Mouse (Mus musculus) large intestine, adult 2 months (tissue): Measurements from ENCODE around the gene Ptprcap. TPM values are rescaled to one million over a fixed set of nuclear protein-coding genes. Genes with fewer than 3 reads are reported as not detected.

Experiments
- DNase-seq: peaks from one replicate; pipeline ENCODE4 v3.0.0-alpha.2; 2012; ENCODE audit warnings: low read depth, low spot score
- WGBS: fragments of 180-500 bp; shearing (Covaris S2); methylation state at CpG from one replicate; pipeline ENCODE4 v1.1.7; 2018; 5-methylcytosine and 5-hydroxymethylcytosine counted together
- polyA plus RNA-seq: library from polyadenylated mRNA; depleted of rRNA; stranded (reverse); fragments of >200 nt; gene quantifications from 2 replicates; pipeline ENCODE4 v1.2.3, GENCODE M21; 2012

The Ptprcap gene
- polyA plus RNA-seq, 1 experiment: 56.3 TPM

- DNase-seq: no peak
- WGBS: 94% methylated on average over 5 of the region's 5 CpGs
Observed at GRCm38 (mm10) chr19:4145936-4146335, 7.5 kb upstream of the Ptprcap start.

DNA sequence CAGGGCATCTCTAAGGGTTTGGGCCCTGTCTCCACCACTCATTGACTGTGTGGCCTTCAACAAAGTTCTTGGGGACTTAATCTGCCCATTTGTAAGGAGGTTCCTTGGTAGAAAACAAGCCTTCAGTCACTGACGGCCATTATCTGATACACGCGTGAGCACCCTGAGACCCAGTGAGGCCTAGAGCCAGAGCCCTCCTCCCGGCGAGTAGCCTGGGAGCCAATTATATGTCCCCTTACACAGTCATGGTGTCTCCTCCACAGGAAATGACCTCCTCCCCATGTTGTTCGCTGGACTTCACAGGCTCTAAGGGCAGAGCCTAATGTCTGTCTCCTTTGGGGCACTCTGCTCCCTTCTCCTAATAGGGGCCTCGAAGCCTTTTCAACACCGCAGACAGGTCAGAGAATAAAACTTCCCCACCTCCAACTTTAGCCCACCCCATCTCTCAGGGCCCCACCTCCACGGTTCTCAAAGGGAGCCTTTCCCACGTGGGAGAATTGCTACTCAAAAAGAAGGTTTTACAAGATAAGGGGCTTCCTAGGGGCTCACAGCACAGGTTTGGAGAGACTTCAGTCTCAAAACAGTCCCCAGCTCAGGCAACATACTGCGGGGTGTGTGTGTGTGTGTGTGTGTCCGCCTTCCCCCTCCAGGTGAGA, 6.9 kb upstream of the Ptprcap start:
- 81% methylated on average over 12 of the region's 12 CpGs for WGBS
- no peak for DNase-seq

GRCm38 (mm10) chr19:4147022-4147405, 6.4 kb upstream of the Ptprcap start:
- 71% methylated on average over 3 of the region's 3 CpGs for WGBS
- no peak for DNase-seq

- 44% methylated on average over 9 of the region's 9 CpGs for WGBS
- DNase-seq: no peak
Observed at GRCm38 (mm10) chr19:4147782-4148490, 5.5 kb upstream of the Ptprcap start.

GRCm38 (mm10) chr19:4148491-4148806, 5.0 kb upstream of the Ptprcap start, which contains the start of gene Coro1b:
Gene Coro1b, plus strand, starts transcription at chr19:4148619.
- under 1% methylated on average over 33 of the region's 33 CpGs for WGBS
- peak; percentile 72 for DNase-seq

GRCm38 (mm10) chr19:4148819-4149218, 4.6 kb upstream of the Ptprcap start:
- 0% methylated on average over 8 of the region's 8 CpGs for WGBS
- no peak for DNase-seq

- WGBS: 36% methylated on average over 11 of the region's 11 CpGs
- no peak for DNase-seq
Observed at GRCm38 (mm10) chr19:4149283-4149682, 4.1 kb upstream of the Ptprcap start.

GRCm38 (mm10) chr19:4149764-4150461, 3.5 kb upstream of the Ptprcap start:
- WGBS: 85% methylated on average over 17 of the region's 17 CpGs
- no peak for DNase-seq

DNA sequence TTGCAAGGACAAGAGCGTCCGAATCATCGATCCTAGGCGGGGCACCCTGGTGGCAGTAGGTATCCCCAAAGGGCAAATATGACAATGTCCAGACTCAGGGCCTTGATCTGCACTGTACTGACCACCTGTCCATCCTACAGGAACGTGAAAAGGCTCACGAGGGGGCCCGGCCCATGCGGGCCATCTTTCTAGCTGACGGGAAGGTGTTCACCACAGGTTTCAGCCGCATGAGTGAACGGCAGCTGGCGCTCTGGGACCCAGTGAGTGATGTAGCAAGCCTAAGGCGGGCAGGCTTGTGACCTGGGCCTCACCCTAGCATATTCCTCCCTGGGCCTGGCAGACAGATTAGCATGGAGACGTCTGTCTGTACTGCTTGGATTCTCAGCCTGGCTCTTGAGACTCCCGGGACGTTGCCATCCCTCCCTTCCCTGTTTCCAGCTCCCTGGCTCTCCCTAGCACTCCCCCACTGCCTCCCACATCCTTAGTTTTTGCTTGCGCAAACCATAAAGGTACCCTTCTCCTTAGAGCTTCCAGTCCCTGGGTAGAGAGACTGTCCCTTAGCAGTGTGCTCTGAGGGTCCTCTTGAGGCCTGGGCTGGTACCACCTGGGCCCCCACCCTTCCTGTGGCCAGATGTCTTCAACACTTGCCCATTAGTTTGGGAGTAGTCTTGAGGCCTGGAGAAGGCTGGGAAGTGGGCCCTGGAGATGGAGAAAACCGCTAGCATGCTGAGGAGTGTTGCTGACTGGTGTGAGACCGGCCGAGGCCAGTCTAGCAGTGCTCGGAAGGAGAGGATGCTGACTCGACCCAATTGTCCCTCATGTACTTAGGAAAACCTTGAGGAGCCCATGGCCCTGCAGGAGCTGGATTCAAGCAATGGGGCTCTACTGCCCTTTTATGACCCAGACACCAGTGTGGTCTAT, 2.6 kb upstream of the Ptprcap start:
- no peak for DNase-seq
- WGBS: 88% methylated on average over 22 of the region's 22 CpGs

GRCm38 (mm10) chr19:4151488-4151860, 1.9 kb upstream of the Ptprcap start:
- DNase-seq: no peak
- WGBS: 72% methylated on average over 5 of the region's 5 CpGs

DNA sequence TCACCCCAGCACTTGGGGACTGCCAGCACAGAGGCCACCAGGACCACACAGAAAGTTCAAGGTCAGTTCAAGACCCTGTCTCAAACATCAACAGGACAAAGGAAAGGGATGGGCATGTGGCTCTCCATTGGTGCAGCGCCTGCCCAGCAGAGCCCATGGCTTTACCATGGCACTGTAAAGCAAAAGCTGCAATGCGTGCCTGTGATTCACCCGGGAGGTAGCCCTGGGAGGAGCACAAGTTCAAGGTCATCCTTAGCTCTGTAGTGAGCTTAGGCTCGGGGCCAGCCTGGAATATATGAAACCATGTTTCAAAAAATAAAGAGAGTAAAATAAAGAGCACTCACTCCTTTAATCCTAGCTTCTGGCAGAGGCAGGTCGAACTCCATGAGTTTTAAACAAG, 1.5 kb upstream of the Ptprcap start:
- 79% methylated on average over 5 of the region's 5 CpGs for whole genome bisulfite sequencing
- no peak for DNase-seq

DNA sequence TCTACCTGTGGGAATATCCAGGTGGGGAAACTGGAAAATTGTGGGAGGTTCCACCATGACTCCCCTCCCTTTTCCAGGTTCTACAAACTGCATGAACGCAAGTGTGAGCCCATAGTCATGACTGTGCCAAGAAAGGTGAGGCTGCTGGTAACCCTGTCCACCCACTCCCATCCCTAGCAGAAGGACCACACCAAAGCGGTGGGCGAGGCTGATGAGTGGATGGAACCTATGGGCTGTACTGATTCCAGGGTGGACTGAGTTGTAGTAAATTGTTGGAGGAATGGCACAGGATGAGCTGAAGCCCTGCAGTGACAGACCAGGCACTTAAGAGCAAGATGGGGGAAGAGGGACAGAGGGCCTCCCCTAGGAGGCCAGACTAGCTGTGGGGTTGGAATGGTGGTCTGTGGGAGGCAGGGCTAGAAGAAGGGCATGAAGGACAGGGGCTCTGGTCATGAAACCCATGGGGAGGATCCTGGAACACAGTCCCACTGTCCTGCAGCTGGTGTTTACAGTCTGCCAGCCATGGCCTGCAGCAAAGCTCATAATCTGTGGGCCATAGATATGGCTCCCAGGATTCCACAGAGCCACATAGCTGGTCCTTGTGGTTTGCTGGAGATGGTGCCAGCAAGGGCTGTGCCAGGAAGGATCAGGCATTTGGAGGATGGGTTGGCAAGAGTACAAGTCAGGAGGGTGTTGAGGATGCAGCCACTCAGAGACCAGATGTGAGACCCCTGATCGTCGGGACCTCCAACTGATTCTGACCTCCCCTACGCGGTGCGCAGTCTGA, 766 bp upstream of the Ptprcap start:
- no peak for DNase-seq
- 90% methylated on average over 8 of the region's 8 CpGs for WGBS

DNA sequence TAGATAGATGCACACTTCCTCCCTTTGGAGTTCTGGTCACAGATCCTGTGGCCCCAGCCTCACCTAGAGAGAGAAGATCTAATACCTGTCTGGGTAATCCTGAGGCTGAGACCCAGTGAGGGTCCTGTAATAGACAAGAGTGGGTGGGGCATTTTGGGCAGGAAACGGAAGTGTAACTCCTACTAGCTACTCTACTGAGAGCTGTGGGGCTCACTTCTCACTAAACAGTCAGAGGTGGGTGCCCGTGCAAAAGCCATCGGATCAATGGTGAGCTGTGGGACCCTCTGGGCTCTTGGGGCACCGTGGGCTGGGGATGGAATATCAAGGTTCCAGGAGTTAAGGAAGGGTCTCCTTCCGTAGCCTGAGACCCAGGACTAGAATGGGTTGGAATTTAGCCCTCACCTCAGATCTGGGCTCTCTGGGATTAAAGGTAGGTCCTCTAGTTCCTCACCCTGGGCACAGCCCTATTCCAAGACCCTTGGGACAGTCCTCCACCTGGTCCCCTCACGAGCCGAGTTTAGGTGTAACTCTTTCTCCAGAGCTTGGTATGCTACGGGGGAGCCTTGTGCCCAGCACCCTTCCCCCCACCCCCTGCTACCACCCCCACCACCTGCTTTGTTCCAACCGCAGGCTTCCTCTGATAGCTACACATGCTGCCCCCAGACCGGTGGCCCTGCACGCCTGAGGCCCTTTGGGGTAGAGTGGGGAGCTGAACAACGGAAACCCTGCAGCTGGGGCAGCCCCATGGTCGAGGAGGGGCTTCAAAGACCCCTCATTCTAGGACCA, 1.2 kb downstream of the Ptprcap start:
- DNase-seq: no peak
- 72% methylated on average over 13 of the region's 13 CpGs for WGBS

DNA sequence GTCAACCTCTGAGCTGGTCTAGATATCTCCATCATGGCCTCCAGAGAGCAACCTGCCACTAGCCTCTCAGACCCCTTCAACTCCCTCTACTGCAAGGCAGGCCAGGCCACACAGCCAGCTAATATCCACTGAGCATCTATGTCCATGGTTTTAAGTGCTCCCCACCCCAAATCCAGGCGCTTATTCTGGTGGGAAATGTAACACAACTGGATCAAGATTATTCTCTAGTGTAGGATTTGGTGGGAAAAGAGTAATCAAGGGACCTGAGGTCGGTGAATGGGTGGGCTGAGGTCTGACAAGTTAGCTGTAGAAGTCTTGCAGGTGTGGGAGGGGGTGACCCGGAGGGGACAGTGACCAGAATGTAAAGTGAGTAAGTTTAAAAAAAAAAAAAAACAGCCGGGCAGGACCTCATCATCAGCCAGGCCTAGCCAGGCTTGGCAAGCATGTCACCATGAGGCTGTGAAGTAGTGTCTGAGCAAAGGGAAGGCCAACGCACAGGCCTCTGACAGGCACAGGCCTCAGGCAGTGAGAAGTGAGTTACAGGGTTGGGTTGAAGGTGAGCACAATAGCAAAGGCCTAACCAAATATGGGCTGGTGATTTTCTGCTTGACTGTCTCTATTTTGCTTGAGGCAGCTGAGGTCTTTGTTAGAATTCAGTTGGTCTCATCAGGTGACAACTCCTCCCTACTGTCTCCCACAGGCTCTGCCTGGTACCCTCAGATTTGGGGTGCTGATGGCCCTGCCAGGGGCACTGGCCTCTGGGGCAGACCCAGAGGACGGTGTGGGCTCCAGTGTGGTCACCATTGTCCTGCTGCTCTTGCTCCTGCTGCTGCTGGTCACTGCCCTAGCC, 2.0 kb downstream of the Ptprcap start:
- DNase-seq: no peak

GRCm38 (mm10) chr19:4156073-4156579, 2.7 kb downstream of the Ptprcap start:
- 75% methylated on average over 20 of the region's 20 CpGs for WGBS
- DNase-seq: no peak

More for the DNA sequence above, 2.0 kb downstream of the Ptprcap start:
- 73% methylated on average over 6 of the region's 6 CpGs for WGBS

DNA sequence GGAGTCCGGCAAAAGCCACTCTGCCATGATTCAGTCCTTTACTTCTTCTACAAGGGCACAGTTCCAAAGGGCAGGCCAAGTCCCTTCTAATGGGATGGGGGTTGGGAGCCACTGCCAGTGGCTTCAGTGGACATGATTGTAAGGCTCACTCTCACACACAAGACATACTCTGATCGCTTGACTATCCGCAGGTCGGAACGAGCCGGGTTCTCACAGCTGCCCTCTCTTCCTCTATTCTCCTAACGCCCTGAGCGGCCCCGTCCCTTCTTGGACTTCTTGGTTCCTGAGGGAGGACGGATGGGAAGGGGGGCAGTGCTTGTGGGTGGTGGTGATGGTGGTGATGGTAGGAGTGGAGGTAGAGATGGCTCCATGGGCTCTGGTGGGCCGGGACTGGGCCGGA, 3.4 kb downstream of the Ptprcap start:
- 88% methylated on average over 12 of the region's 12 CpGs for WGBS

GRCm38 (mm10) chr19:4159049-4159448, 5.6 kb downstream of the Ptprcap start:
- 96% methylated on average over 8 of the region's 8 CpGs for WGBS
- no peak for DNase-seq

More for the DNA sequence above, 3.4 kb downstream of the Ptprcap start:
- DNase-seq: no peak
